In genomic region chr17:4945311-4945751, GRCm38 (mm10) we compare ENCODE assay signal across 8 mouse cellular contexts. TPM values are rescaled to one million over a fixed set of nuclear protein-coding genes. Genes with fewer than 3 reads are reported as not detected.
DNase-seq lines count a peak whose midpoint lies in the region; ATAC-seq and TF ChIP-seq lines count a peak whose summit lies in the region.

No protein-coding gene starts in this region.

- peak overlapping the region; percentile 47; the same call in 1 of the 2 replicates for H3K4me2 ChIP-seq in embryonic facial prominence, embryonic 14.5 days (ENCODE audit: low read depth, low read length)
- peak overlapping the region; percentile 51; the same call in 1 of the 2 replicates for H3K4me2 ChIP-seq in lung, embryonic 14.5 days
- H3K4me2 ChIP-seq in hindbrain, embryonic 11.5 days (replicated peaks; ENCODE audit: low read depth, low read length): no peak overlapping the region

- intact Hi-C loops in heart, postnatal 36 days (cut with DNase I): no loop called here
- intact Hi-C loops in left cerebral cortex, postnatal 10 days (cut with DNase I): no loop called here

- ATAC-seq in embryonic facial prominence, embryonic 14.5 days (ENCODE audit: low read depth): no peak
- ATAC-seq in lung, embryonic 14.5 days (ENCODE audit: insufficient read depth): no peak
- ATAC-seq in hindbrain, embryonic 11.5 days (ENCODE audit: low FRiP score): no peak

- no peak overlapping the region for H3K4me3 ChIP-seq in embryonic facial prominence, embryonic 14.5 days (ENCODE audit: low read depth, low read length)
- no peak overlapping the region for H3K4me3 ChIP-seq in lung, embryonic 14.5 days (ENCODE audit: low read depth, low read length)
- no peak overlapping the region for H3K4me3 ChIP-seq in hindbrain, embryonic 11.5 days (ENCODE audit: low read depth, low read length)

- H3K27me3 ChIP-seq in embryonic facial prominence, embryonic 14.5 days (replicated peaks; ENCODE audit: control insufficient read depth, insufficient read depth, low read length): no peaks in the 10 kb centered on the region
- H3K27me3 ChIP-seq in lung, embryonic 14.5 days (ENCODE audit: insufficient read depth, low read length): no peaks in the 10 kb centered on the region
- no peaks in the 10 kb centered on the region for H3K27me3 ChIP-seq in hindbrain, embryonic 11.5 days (ENCODE audit: control insufficient read depth, insufficient read depth, low read length)

- H3K27ac ChIP-seq in embryonic facial prominence, embryonic 14.5 days (replicated peaks; ENCODE audit: low read depth, low read length): peak overlapping the region; percentile 59; the same call in 1 of the 2 replicates
- H3K27ac ChIP-seq in lung, embryonic 14.5 days (ENCODE audit: low read depth): peak overlapping the region; percentile 64
- H3K27ac ChIP-seq in hindbrain, embryonic 11.5 days (ENCODE audit: low read depth, low read length): no peak overlapping the region

- peak; percentile 64 for DNase-seq in heart, adult 11 months
- DNase-seq in heart, postnatal 36 days: no peak
- DNase-seq in brain, adult 2 months (ENCODE audit: low read depth, low spot score): peak; percentile 91
- DNase-seq in embryonic facial prominence, embryonic 14.5 days (ENCODE audit: low spot score): no peak
- DNase-seq in lung, embryonic 14.5 days: peak; percentile 48
- DNase-seq in c-Kit-positive CD71-positive TER-119-positive erythroid progenitor cells, embryonic 14.5 days (ENCODE audit: low spot score): no peak
- no peak for DNase-seq in hindbrain, embryonic 11.5 days (ENCODE audit: low spot score)
- no peak for DNase-seq in left cerebral cortex, postnatal 10 days (ENCODE audit: extremely low spot score in 1 of 2, low spot score in 2 of 2)

- peaks cover 25% of the 10 kb centered on the region for H3K4me1 ChIP-seq in embryonic facial prominence, embryonic 14.5 days (ENCODE audit: control insufficient read depth, insufficient read depth, low read length)
- H3K4me1 ChIP-seq in lung, embryonic 14.5 days (ENCODE audit: insufficient read depth): peaks cover 13% of the 10 kb centered on the region
- H3K4me1 ChIP-seq in hindbrain, embryonic 11.5 days (replicated peaks; ENCODE audit: control insufficient read depth, insufficient read depth, low read length): peaks cover 6% of the 10 kb centered on the region; the same call in 1 of the 2 replicates

- 50% methylated on average over 6 of the region's 6 CpGs for WGBS in embryonic facial prominence, embryonic 14.5 days
- WGBS in lung, embryonic 14.5 days: 54% methylated on average over 6 of the region's 6 CpGs
- 63% methylated on average over 6 of the region's 6 CpGs for WGBS in hindbrain, embryonic 11.5 days

- no peaks in the 10 kb centered on the region for H3K9me3 ChIP-seq in embryonic facial prominence, embryonic 14.5 days (ENCODE audit: control insufficient read depth, low read length)
- H3K9me3 ChIP-seq in lung, embryonic 14.5 days (ENCODE audit: low read depth, low read length): no peaks in the 10 kb centered on the region
- no peaks in the 10 kb centered on the region for H3K9me3 ChIP-seq in hindbrain, embryonic 11.5 days (ENCODE audit: control insufficient read depth, low read length)

- TF ChIP-seq CTCF in lung, embryonic 14.5 days (IDR thresholded peaks at IDR 0.05; ENCODE audit: low read depth): no peak

- H3K36me3 ChIP-seq in embryonic facial prominence, embryonic 14.5 days (ENCODE audit: control insufficient read depth, insufficient read depth, low read length): no peaks in the 10 kb centered on the region
- no peaks in the 10 kb centered on the region for H3K36me3 ChIP-seq in lung, embryonic 14.5 days (ENCODE audit: insufficient read depth)
- H3K36me3 ChIP-seq in hindbrain, embryonic 11.5 days (ENCODE audit: control insufficient read depth, insufficient read depth, low read length): no peaks in the 10 kb centered on the region

- H3K9ac ChIP-seq in embryonic facial prominence, embryonic 14.5 days (ENCODE audit: low read depth, low read length): no peak overlapping the region
- H3K9ac ChIP-seq in lung, embryonic 14.5 days: no peak overlapping the region
- H3K9ac ChIP-seq in hindbrain, embryonic 11.5 days (ENCODE audit: low read depth, low read length): no peak overlapping the region

RNA-seq across cellular contexts. Expression of gene Arid1b, which starts 48.8 kb away (rescaled TPM):
- 10 to 100 TPM; 27.8 to 28.3 TPM for total RNA-seq in heart, postnatal 36 days (2021)
- 12.4 and 14.3 TPM in 2 replicates for polyA plus RNA-seq in embryonic facial prominence, embryonic 14.5 days (2014; fragmentation: Nextera tagmentation; extraction: Ambion mirVana)
- polyA plus RNA-seq in lung, embryonic 14.5 days (2014; fragmentation: Nextera tagmentation; extraction: Ambion mirVana): 17.3 and 17.4 TPM in 2 replicates
- 13.1 and 18.6 TPM in 2 replicates for polyA plus RNA-seq in hindbrain, embryonic 11.5 days (2014; fragmentation: Nextera tagmentation; extraction: Ambion mirVana)
- total RNA-seq in left cerebral cortex, postnatal 10 days (2021): 10 to 100 TPM; 77.4 to 83.3 TPM

Comparison
In these comparisons a context has a peak if more than half of its experiments do, and no peak if none do; other contexts are left out.
1. DNase-seq: peak in heart, adult 11 months (single experiment), brain, adult 2 months (single experiment) and lung, embryonic 14.5 days (single experiment); none in heart, postnatal 36 days (0 of 2), embryonic facial prominence, embryonic 14.5 days (single experiment), c-Kit-positive CD71-positive TER-119-positive erythroid progenitor cells, embryonic 14.5 days (single experiment), hindbrain, embryonic 11.5 days (single experiment) and left cerebral cortex, postnatal 10 days (0 of 2).